Mouse (Mus musculus): Measurements from ENCODE around the gene Tmem91. TPM values are rescaled to one million over a fixed set of nuclear protein-coding genes. Genes with fewer than 3 reads are reported as not detected.

Gene Tmem91
- polyA plus RNA-seq, 1 experiment from 2014 or later: 17.0 TPM

Other genes starting within 250 kb of the Tmem91 start
- gene Ceacam1, start 197.6 kb downstream of the Tmem91 start, polyA plus RNA-seq (2015; fragmentation: Nextera tagmentation; extraction: Ambion mirVana): 0.55 and 0.92 TPM in 2 replicates
- gene Ceacam2, start 135.3 kb downstream of the Tmem91 start, polyA plus RNA-seq (2015; fragmentation: Nextera tagmentation; extraction: Ambion mirVana): 0.10 and 0.23 TPM in 2 replicates
- gene Erich4, start 59.3 kb downstream of the Tmem91 start, polyA plus RNA-seq (2015; fragmentation: Nextera tagmentation; extraction: Ambion mirVana): not detected in 2 replicates
- 32.1 and 36.3 TPM in 2 replicates for gene Dmac2, start 55.8 kb downstream of the Tmem91 start, polyA plus RNA-seq (2015; fragmentation: Nextera tagmentation; extraction: Ambion mirVana)
- gene B3gnt8, start 48.5 kb downstream of the Tmem91 start, polyA plus RNA-seq (2015; fragmentation: Nextera tagmentation; extraction: Ambion mirVana): 0.38 and 0.50 TPM in 2 replicates
- 57.8 and 62.1 TPM in 2 replicates for gene Bckdha, start 16.2 kb downstream of the Tmem91 start, polyA plus RNA-seq (2015; fragmentation: Nextera tagmentation; extraction: Ambion mirVana)
- gene Exosc5, start 16.0 kb downstream of the Tmem91 start, polyA plus RNA-seq (2015; fragmentation: Nextera tagmentation; extraction: Ambion mirVana): 50.5 and 51.8 TPM in 2 replicates
- 39.2 and 39.4 TPM in 2 replicates for gene B9d2, start 5.6 kb upstream of the Tmem91 start, polyA plus RNA-seq (2015; fragmentation: Nextera tagmentation; extraction: Ambion mirVana)
- gene Tgfb1, start 11.8 kb upstream of the Tmem91 start, polyA plus RNA-seq (2015; fragmentation: Nextera tagmentation; extraction: Ambion mirVana): 0.62 and 0.74 TPM in 2 replicates
- gene Ccdc97, start 43.9 kb upstream of the Tmem91 start, polyA plus RNA-seq (2015; fragmentation: Nextera tagmentation; extraction: Ambion mirVana): 29.3 and 32.4 TPM in 2 replicates
- gene Hnrnpul1, start 79.6 kb upstream of the Tmem91 start, polyA plus RNA-seq (2015; fragmentation: Nextera tagmentation; extraction: Ambion mirVana): 51.8 and 53.5 TPM in 2 replicates
- 16.5 and 17.7 TPM in 2 replicates for gene Axl, start 113.5 kb upstream of the Tmem91 start, polyA plus RNA-seq (2015; fragmentation: Nextera tagmentation; extraction: Ambion mirVana)
- gene Cyp2s1, start 141.7 kb upstream of the Tmem91 start, polyA plus RNA-seq (2015; fragmentation: Nextera tagmentation; extraction: Ambion mirVana): 0.61 and 1.1 TPM in 2 replicates
- not detected in 2 replicates for gene Cyp2b10, start 222.5 kb upstream of the Tmem91 start, polyA plus RNA-seq (2015; fragmentation: Nextera tagmentation; extraction: Ambion mirVana)

All from forebrain, embryonic 15.5 days (tissue).